Mouse (Mus musculus) heart, embryonic 12.5 days (tissue): Measurements from ENCODE around the gene Glis3. TPM values are rescaled to one million over a fixed set of nuclear protein-coding genes. Genes with fewer than 3 reads are reported as not detected.

ENCODE experiments used
- polyA plus RNA-seq: library from polyadenylated mRNA; unstranded; fragments of >200 nt; fragmentation: Nextera tagmentation; extraction: Ambion mirVana; gene quantifications from 2 replicates; pipeline ENCODE4 v1.2.1, GENCODE M21; 2016

Gene Glis3
- polyA plus RNA-seq, 1 experiment from 2014 or later, result 1.7 TPM

Other genes with a start within 250 kb of the Glis3 start
- 1.7 and 2.1 TPM in 2 replicates for gene Slc1a1, start 155.0 kb upstream of the Glis3 start, polyA plus RNA-seq